Mouse (Mus musculus): ENCODE results near the gene Klhdc8a.

- peak; percentile 10; the same call in 1 of the 2 replicates for TF ChIP-seq POLR2A (IDR thresholded peaks at IDR 0.05; ENCODE audit: borderline replicate concordance, insufficient read depth, low read length)
- no peak for TF ChIP-seq CTCF (IDR thresholded peaks at IDR 0.05; ENCODE audit: borderline replicate concordance, insufficient read depth, low read depth, low read length)
These were observed 8.4 kb downstream of the Klhdc8a start for GRCm38 (mm10) chr1:132306808-132307207.
